Mouse (Mus musculus): ENCODE measurements at regions not wholly inside any gene's neighbourhood (a gene's known extent, or its start where the extent isn't known, plus 50 kb on each side); places are given as distances from the start of the nearest gene placed in this dataset.

GRCm38 (mm10) chr12:90469754-90470153 lies 268.5 kb downstream of the Dio2 start:
- H3K4me1 ChIP-seq (ENCODE audit: control insufficient read depth, insufficient read depth, low read length) = no peaks in the 10 kb centered on the region
- no peak overlapping the region for H3K4me3 ChIP-seq (ENCODE audit: insufficient read depth, low read depth, low read length)
- 36% methylated on average over 1 of the region's 1 CpGs for WGBS
- no peaks in the 10 kb centered on the region for H3K27me3 ChIP-seq (ENCODE audit: control insufficient read depth, insufficient read depth, low read length)
- H3K36me3 ChIP-seq (ENCODE audit: control insufficient read depth, insufficient read depth, low read length) = no peaks in the 10 kb centered on the region
- TF ChIP-seq CTCF (IDR thresholded peaks at IDR 0.05; ENCODE audit: low read depth, low read length) = no peak
- no peak for TF ChIP-seq POLR2A (IDR thresholded peaks at IDR 0.05; ENCODE audit: extremely low read depth, insufficient read depth, low read length)
- H3K27ac ChIP-seq (replicated peaks; ENCODE audit: insufficient read depth, low read depth, low read length) = no peak overlapping the region
- no peaks in the 10 kb centered on the region for H3K79me2 ChIP-seq (ENCODE audit: control insufficient read depth, insufficient read depth, low read length)
- H3K9ac ChIP-seq (ENCODE audit: low read depth, low read length) = no peak overlapping the region
- DNase-seq (ENCODE audit: extremely low read depth, low read depth, low spot score) = no peak

GRCm38 (mm10) chr12:90460121-90460520 lies 278.1 kb downstream of the Dio2 start:
- no peaks in the 10 kb centered on the region for H3K27me3 ChIP-seq (ENCODE audit: control insufficient read depth, insufficient read depth, low read length)
- no peak overlapping the region for H3K9ac ChIP-seq (ENCODE audit: low read depth, low read length)
- H3K27ac ChIP-seq (replicated peaks; ENCODE audit: insufficient read depth, low read depth, low read length) = no peak overlapping the region
- no peak overlapping the region for H3K4me3 ChIP-seq (ENCODE audit: insufficient read depth, low read depth, low read length)
- no peak for DNase-seq (ENCODE audit: extremely low read depth, low read depth, low spot score)
- WGBS = 55% methylated on average over 2 of the region's 2 CpGs
- H3K79me2 ChIP-seq (ENCODE audit: control insufficient read depth, insufficient read depth, low read length) = no peaks in the 10 kb centered on the region
- TF ChIP-seq CTCF (IDR thresholded peaks at IDR 0.05; ENCODE audit: low read depth, low read length) (no peak), POLR2A (IDR thresholded peaks at IDR 0.05; ENCODE audit: extremely low read depth, insufficient read depth, low read length) (no peak)
- H3K36me3 ChIP-seq (ENCODE audit: control insufficient read depth, insufficient read depth, low read length) = no peaks in the 10 kb centered on the region
- no peaks in the 10 kb centered on the region for H3K4me1 ChIP-seq (ENCODE audit: control insufficient read depth, insufficient read depth, low read length)

GRCm38 (mm10) chr12:90440672-90441071 lies 297.6 kb downstream of the Dio2 start:
- 85% methylated on average over 1 of the region's 1 CpGs for WGBS
- H3K36me3 ChIP-seq (ENCODE audit: control insufficient read depth, insufficient read depth, low read length) = no peaks in the 10 kb centered on the region
- no peaks in the 10 kb centered on the region for H3K4me1 ChIP-seq (ENCODE audit: control insufficient read depth, insufficient read depth, low read length)
- H3K9ac ChIP-seq (ENCODE audit: low read depth, low read length) = no peak overlapping the region
- H3K27ac ChIP-seq (replicated peaks; ENCODE audit: insufficient read depth, low read depth, low read length) = no peak overlapping the region
- TF ChIP-seq CTCF (IDR thresholded peaks at IDR 0.05; ENCODE audit: low read depth, low read length) = no peak
- no peaks in the 10 kb centered on the region for H3K79me2 ChIP-seq (ENCODE audit: control insufficient read depth, insufficient read depth, low read length)
- no peak overlapping the region for H3K4me3 ChIP-seq (ENCODE audit: insufficient read depth, low read depth, low read length)
- H3K27me3 ChIP-seq (ENCODE audit: control insufficient read depth, insufficient read depth, low read length) = no peaks in the 10 kb centered on the region
- DNase-seq (ENCODE audit: extremely low read depth, low read depth, low spot score) = no peak

- WGBS = 61% methylated on average over 8 of the region's 8 CpGs
- Histone ChIP-seq H3K4me3 (ENCODE audit: insufficient read depth, low read depth, low read length) (no peak overlapping the region), H3K79me2 (ENCODE audit: control insufficient read depth, insufficient read depth, low read length) (no peaks in the 10 kb centered on the region), H3K4me1 (ENCODE audit: control insufficient read depth, insufficient read depth, low read length) (no peaks in the 10 kb centered on the region), H3K27ac (replicated peaks; ENCODE audit: insufficient read depth, low read depth, low read length) (no peak overlapping the region), H3K9ac (ENCODE audit: low read depth, low read length) (no peak overlapping the region), H3K27me3 (ENCODE audit: control insufficient read depth, insufficient read depth, low read length) (no peaks in the 10 kb centered on the region), H3K36me3 (ENCODE audit: control insufficient read depth, insufficient read depth, low read length) (no peaks in the 10 kb centered on the region)
- DNase-seq (ENCODE audit: extremely low read depth, low read depth, low spot score) = no peak
- TF ChIP-seq POLR2A (IDR thresholded peaks at IDR 0.05; ENCODE audit: extremely low read depth, insufficient read depth, low read length) (no peak), CTCF (IDR thresholded peaks at IDR 0.05; ENCODE audit: low read depth, low read length) (no peak)
Measured at GRCm38 (mm10) chr12:90425276-90426063, 312.8 kb downstream of the Dio2 start.

GRCm38 (mm10) chr12:90417590-90418221 lies 320.5 kb downstream of the Dio2 start:
- no peak for DNase-seq (ENCODE audit: extremely low read depth, low read depth, low spot score)
- no peaks in the 10 kb centered on the region for H3K79me2 ChIP-seq (ENCODE audit: control insufficient read depth, insufficient read depth, low read length)
- TF ChIP-seq CTCF (IDR thresholded peaks at IDR 0.05; ENCODE audit: low read depth, low read length) = no peak
- TF ChIP-seq POLR2A (IDR thresholded peaks at IDR 0.05; ENCODE audit: extremely low read depth, insufficient read depth, low read length) = no peak
- no peaks in the 10 kb centered on the region for H3K27me3 ChIP-seq (ENCODE audit: control insufficient read depth, insufficient read depth, low read length)
- no peak overlapping the region for H3K4me3 ChIP-seq (ENCODE audit: insufficient read depth, low read depth, low read length)
- no peak overlapping the region for H3K9ac ChIP-seq (ENCODE audit: low read depth, low read length)
- WGBS = 81% methylated on average over 2 of the region's 2 CpGs
- no peaks in the 10 kb centered on the region for H3K4me1 ChIP-seq (ENCODE audit: control insufficient read depth, insufficient read depth, low read length)
- no peak overlapping the region for H3K27ac ChIP-seq (replicated peaks; ENCODE audit: insufficient read depth, low read depth, low read length)
- H3K36me3 ChIP-seq (ENCODE audit: control insufficient read depth, insufficient read depth, low read length) = no peaks in the 10 kb centered on the region

- H3K79me2 ChIP-seq (ENCODE audit: control insufficient read depth, insufficient read depth, low read length) = no peaks in the 10 kb centered on the region
- 71% methylated on average over 3 of the region's 3 CpGs for WGBS
- H3K27me3 ChIP-seq (ENCODE audit: control insufficient read depth, insufficient read depth, low read length) = no peaks in the 10 kb centered on the region
- no peak for DNase-seq (ENCODE audit: extremely low read depth, low read depth, low spot score)
- no peaks in the 10 kb centered on the region for H3K36me3 ChIP-seq (ENCODE audit: control insufficient read depth, insufficient read depth, low read length)
- no peak overlapping the region for H3K27ac ChIP-seq (replicated peaks; ENCODE audit: insufficient read depth, low read depth, low read length)
- H3K4me3 ChIP-seq (ENCODE audit: insufficient read depth, low read depth, low read length) = no peak overlapping the region
- H3K9ac ChIP-seq (ENCODE audit: low read depth, low read length) = no peak overlapping the region
- TF ChIP-seq CTCF (IDR thresholded peaks at IDR 0.05; ENCODE audit: low read depth, low read length) = no peak
- TF ChIP-seq POLR2A (IDR thresholded peaks at IDR 0.05; ENCODE audit: extremely low read depth, insufficient read depth, low read length) = no peak
- no peaks in the 10 kb centered on the region for H3K4me1 ChIP-seq (ENCODE audit: control insufficient read depth, insufficient read depth, low read length)
Measured at GRCm38 (mm10) chr12:90408716-90409115, 329.5 kb downstream of the Dio2 start.

Data from liver, adult 2 months (tissue).